Mouse (Mus musculus) ES-Bruce4 (cell line): Measurements from ENCODE around the gene Hnrnph1.

ENCODE experiments used
- CTCF ChIP-seq: IDR thresholded peaks from one replicate; pipeline ENCODE4 v1.8.1; 2011; ENCODE audit warnings: low read depth, low read length
- EP300 ChIP-seq: IDR thresholded peaks from 2 replicates; pipeline ENCODE4 v1.6.1; 2011; ENCODE audit warnings: low read depth, low read length; ENCODE audit not compliant: insufficient read depth
- POLR2A ChIP-seq: IDR thresholded peaks from one replicate; pipeline ENCODE4 v1.8.1; 2011; ENCODE audit warnings: low read length; ENCODE audit not compliant: insufficient read depth

DNA sequence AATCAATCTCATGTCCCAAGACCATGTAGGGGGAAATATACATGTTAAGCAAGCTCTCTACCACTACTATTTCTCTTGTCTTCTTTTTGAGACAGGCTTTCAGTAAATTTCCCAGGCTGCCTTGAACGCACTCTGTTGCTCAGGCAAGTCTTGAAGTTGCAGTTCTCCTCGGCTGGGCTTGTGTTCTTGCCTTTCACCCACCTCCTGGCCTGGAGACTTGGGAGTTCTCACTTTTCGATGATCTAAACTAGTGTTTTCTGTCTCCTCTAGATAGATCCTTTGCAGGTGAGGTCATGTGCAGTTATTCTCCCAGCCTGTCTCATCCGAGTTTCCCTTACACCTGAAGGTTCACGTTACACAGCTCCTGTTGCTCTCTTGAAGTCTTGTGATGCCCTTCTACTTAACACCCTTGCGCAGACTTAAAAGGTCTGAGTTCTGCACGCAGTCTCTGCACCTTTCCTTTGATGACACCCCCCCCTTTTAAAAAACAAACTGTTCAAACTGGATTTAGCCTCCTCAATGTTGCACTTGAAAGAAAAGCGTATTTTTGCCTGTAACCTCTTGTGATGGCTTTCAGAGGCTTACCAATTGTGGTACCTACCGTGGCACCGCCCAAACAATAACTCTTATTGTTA, 517 bp upstream of the Hnrnph1 start:
- TF ChIP-seq CTCF, result no peak
- TF ChIP-seq EP300, result no peak
- no peak for TF ChIP-seq POLR2A
